Mouse (Mus musculus) retina, postnatal 1 day (tissue): Measurements from ENCODE around the gene Rev3l.

Experiments used
- DNase-seq: peaks from one replicate; pipeline ENCODE4 v3.0.0-alpha.2; 2012

Rev3l gene

DNA sequence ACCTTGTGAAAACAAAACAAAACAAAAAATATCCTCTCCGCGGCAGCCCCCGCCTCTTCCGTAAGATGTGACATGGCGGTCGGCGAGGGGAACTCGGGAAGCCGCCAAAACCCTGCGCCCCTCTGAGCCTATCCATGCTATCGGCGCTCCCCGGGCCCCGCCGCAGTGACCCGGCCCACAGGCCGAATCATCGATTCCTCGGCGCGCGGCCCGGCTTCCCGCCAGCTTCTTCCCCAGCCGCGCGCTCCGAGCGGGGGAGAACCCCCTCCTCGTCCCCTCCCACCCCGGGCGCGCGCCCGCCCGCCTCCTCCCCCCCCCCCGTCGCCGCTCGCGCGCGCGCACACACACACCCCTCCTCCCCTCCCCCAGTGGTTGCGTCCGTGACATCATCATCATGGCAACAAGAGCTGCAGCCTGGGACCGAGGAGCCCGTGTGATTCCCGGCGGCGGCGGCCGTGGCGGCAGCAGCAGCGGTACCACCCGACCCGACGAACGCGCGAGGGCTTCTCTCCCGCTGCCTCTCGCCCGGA is at the start of gene Rev3l:
Gene Rev3l (plus strand): TSS at position 383 of the 530 bp plus-strand sequence.
- peak; percentile 98 for DNase-seq

- DNase-seq, result no peak
Measured at GRCm38 (mm10) chr10:39682556-39682955, 49.4 kb upstream of the Rev3l start.

- DNase-seq, result no peak
Measured at GRCm38 (mm10) chr10:39683481-39683880, 48.4 kb upstream of the Rev3l start.

GRCm38 (mm10) chr10:39686811-39687210 is 45.1 kb upstream of the Rev3l start:
- DNase-seq, result no peak

- no peak for DNase-seq
Measured at GRCm38 (mm10) chr10:39687851-39688250, 44.1 kb upstream of the Rev3l start.

DNA sequence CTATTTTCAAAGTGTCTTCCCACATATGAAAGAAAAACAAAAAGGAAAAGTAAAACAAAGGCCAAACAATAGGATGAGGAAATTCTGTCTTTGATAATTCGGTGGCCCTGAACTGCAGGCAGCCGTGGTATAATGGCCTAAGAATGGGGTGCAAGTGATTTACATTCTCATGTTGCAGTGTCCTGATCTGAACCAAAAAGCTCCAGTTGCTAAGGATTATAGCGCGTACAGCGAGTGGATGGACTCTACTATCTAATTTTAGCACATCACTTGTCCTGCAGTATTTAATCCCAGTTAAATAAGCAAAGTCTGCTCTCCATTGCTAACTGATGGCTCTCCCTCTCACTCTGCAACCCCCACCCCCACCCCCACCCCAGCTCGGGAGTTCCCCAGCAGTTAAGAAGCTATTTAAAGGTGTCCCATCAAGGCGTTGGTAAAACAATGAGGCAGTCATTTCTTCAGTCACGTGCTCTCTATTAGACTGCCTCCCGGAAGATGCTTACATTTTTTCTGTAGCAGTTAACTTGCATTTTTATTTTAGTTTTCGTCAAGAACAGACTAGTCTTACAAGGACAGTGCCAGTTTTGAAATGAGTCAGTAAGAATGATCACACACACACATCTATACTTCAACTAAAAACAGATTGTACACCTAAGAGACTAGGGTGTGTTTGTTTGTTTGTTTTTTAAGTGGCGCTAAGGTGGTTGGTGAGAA is 40.4 kb upstream of the Rev3l start:
- peak; percentile 33 for DNase-seq

- DNase-seq, result no peak
Measured at GRCm38 (mm10) chr10:39692152-39692551, 39.8 kb upstream of the Rev3l start.

GRCm38 (mm10) chr10:39707717-39708510 is 24.0 kb upstream of the Rev3l start:
- DNase-seq, result no peak

DNA sequence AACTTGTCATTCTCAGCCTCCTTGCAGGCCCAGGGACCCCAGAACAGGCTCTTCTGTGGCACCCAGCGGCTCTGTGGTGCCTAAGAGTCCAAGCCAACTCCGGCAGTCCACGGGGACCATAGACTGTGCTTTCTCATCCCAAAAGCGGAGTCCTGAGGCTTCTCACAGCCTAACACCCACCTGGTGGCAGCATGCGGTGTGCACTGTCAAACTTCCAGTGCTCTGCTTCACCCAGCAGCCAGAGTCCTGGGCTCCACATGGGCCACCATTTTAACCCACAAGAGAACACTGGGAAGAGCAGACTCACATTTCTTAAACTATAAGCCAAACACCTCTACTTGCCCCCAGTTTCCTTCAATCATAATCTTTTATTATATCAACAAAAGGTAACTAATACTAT is 15.0 kb upstream of the Rev3l start:
- no peak for DNase-seq

GRCm38 (mm10) chr10:39730976-39731735 is 762 bp upstream of the Rev3l start:
- DNase-seq, result peak; percentile 96

DNA sequence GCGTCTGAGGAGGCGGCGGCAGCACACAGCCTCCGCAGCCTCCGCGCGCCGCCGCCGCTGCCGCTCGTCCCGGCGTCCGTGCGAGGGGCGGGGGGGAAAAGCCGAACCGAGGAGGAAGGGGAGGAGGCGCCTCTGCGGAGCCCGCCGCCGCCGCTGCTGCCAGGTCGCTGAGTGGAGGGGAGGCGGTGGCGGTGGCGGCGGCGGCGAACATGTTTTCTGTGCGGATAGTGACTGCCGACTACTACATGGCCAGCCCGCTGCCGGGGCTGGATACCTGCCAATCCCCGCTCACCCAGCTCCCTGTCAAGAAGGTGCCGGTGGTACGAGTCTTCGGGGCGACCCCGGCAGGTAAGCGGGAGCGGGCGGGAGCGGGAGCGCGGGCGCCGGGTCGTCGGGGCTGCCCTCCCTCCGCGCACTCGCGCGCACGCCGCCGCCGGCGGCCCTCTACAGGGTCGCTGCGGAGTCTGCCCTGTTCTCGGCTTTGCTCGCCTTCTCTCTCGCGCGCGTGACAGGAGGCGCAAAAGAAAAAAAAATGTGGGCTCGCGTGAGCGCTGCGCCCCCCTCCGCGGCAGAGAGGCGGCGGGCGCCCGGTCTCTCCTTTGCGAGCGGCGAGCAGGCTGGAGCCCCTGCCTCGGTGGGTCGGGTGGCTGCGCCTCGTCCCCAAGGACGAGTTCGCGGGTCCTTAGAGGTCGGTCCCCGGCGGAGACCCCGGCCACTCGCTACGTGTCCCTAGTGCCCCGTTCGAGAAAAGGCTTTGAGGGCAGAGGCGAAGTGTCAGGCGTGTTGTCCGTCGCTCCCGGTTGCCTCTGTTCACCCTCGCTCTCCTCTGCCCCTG is 565 bp downstream of the Rev3l start:
- DNase-seq, result peak; percentile 90

DNA sequence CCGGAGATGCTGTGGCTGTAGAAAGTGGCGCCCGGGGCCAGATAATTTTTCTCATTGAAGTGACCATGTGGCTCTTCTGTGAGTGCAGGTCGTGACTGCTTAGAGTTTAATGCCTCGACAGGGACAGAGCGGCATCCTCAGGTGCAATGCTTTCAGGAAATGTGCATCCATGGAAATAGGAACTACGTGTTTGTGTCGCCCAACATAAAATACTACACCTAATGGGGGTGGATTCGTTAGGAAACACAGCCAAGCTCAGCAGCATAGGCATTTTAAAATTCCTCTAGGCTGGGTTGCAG is 1.1 kb downstream of the Rev3l start:
- DNase-seq, result no peak

- DNase-seq, result peak; percentile 18
Measured at GRCm38 (mm10) chr10:39733421-39733930, 1.6 kb downstream of the Rev3l start.

GRCm38 (mm10) chr10:39736187-39736586 is 4.3 kb downstream of the Rev3l start:
- DNase-seq, result no peak

DNA sequence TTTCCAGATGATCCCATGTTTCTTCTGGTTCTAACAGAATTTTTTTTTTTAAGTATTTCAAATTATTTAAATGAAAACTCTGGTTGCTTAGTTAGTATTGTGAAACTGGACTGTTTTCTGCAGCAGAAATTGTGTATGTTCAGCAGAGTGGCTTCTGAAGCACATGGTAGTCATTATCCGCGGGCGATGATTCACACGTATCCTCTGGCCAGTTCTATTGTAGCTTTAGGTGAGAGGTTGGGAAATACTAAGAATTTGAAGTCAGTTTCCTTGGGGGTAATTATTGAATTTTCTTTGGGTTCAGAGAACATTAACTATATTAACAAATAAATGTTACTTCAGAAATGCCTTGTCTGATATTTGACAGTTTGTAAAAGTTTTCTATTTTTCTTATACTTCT is 10.1 kb downstream of the Rev3l start:
- DNase-seq, result no peak

DNA sequence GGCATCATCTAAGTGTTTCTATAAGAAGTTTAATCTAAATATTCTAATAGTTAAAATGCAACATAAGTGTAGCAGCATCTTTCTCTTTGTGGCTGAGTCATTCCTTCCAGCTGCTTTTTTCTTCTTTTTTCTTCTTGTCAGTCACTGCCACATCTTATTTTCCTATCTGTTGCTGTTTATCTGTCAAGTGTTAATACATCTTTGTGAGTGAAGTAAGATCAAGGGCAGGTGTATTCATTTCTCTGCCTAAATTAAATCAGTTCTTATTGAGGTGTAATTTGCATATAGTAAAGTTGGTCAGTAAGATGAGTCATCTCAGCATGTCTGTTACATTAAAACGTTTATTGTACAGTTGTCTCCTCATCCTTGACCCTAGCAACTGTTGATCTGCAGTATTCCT is 32.8 kb downstream of the Rev3l start:
- no peak for DNase-seq

DNA sequence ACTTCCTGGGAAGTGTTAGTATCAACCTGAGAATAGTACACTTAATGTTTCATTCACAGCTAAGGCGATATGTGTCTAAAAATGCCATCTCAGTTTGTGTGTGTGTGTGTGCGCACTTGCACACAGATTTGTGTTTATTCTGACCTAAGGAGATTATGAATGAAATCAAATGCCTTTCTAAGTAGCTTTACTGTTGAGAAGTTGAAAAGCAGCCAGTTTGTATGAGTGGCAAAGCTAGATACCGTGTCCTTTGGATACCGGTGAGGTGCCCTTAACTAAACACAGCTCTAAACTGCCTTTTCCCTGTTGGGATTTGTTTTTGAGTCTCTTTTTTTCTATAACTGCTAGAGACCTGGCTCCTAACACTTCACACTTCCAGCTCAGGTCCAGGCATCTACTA is 34.8 kb downstream of the Rev3l start:
- DNase-seq, result peak; percentile 11

DNA sequence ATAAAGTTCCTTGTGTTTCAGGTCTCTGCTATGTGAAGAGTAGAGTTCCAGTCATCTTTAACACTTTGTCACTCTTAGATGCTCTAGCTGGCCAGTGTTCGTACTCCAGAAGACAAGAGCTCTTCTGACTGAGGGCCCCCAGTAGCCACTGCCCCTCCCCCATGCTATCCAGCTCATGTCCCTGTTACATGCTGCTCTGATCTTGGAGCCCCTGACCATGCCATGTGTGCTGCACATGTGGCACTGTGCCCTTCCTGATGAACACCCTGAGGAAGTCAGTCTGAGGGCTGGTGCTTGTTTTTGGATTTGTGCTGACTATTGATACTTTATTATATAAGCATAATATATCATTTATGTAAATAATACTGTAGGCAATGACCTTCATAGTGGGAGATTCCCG is 40.3 kb downstream of the Rev3l start:
- DNase-seq, result peak; percentile 4

- no peak for DNase-seq
Measured at GRCm38 (mm10) chr10:39773940-39774726, 42.2 kb downstream of the Rev3l start.

- no peak for DNase-seq
Measured at GRCm38 (mm10) chr10:39776927-39777326, 45.0 kb downstream of the Rev3l start.

DNA sequence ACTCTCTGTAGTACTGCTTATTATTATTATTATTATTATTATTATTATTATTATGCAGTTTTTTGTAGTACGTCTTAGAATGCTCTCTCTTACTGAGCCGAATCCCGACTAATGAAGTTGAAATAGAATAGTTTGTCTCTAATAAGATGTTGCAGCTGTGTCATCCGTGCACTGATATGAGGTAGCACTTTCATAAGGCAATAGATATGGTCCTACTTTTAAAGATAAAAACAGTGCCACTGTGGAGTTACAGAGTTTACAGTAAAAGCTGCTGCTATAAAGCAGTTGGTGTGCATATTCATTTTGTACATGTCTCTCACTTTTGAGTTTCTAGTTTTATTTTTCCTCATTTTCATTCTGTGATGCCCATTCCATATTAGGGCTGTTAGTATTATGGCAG is 46.4 kb downstream of the Rev3l start:
- DNase-seq, result no peak

GRCm38 (mm10) chr10:39785241-39785640 is 53.3 kb downstream of the Rev3l start:
- DNase-seq, result no peak
